Mouse (Mus musculus) heart, postnatal 14 days (tissue): ENCODE data around the gene Xrcc4. TPM values are rescaled to one million over a fixed set of nuclear protein-coding genes. Genes with fewer than 3 reads are reported as not detected.

Source experiments
- DNase-seq, 2 experiments: peaks; one replicate each; pipeline ENCODE4 v3.0.0; 2021 to 2022
- intact Hi-C: fragments of 180-260 bp; cut with DNase I; formaldehyde crosslinking; loops from one replicate; pipeline ENCODE4 v1.15.1; 2025
- total RNA-seq, 2 experiments: library from RNA; stranded (reverse); gene quantifications; 2 replicates each; pipeline ENCODE4 v1.2.3; 2021

Gene Xrcc4
- total RNA-seq, 2 experiments from 2014 or later, result 9.2 to 12.6 TPM

GRCm38 (mm10) chr13:89970940-89971339, 118.5 kb downstream of the Xrcc4 start:
- intact Hi-C loops, result no loop called here
- no peak for DNase-seq

GRCm38 (mm10) chr13:89968671-89969070, 120.7 kb downstream of the Xrcc4 start:
- DNase-seq, result no peak
- intact Hi-C loops, result no loop called here

- intact Hi-C loops, result no loop called here
- DNase-seq, result no peak
These were observed 145.1 kb downstream of the Xrcc4 start for GRCm38 (mm10) chr13:89944354-89944753.

GRCm38 (mm10) chr13:89929477-89929876, 159.9 kb downstream of the Xrcc4 start:
- DNase-seq, result peak; percentile 7 to 27
- intact Hi-C loops, result no loop called here

GRCm38 (mm10) chr13:89918814-89919481, 170.5 kb downstream of the Xrcc4 start:
- DNase-seq, result no peak
- intact Hi-C loops, result no loop called here

GRCm38 (mm10) chr13:89914332-89914731, 175.1 kb downstream of the Xrcc4 start:
- intact Hi-C loops, result no loop called here

GRCm38 (mm10) chr13:89913891-89914290, 175.5 kb downstream of the Xrcc4 start:
- peak in 1 of 2 experiments; percentile 2 for DNase-seq

More at GRCm38 (mm10) chr13:89914332-89914731, 175.1 kb downstream of the Xrcc4 start:
- DNase-seq, result no peak

GRCm38 (mm10) chr13:89906120-89906519, 183.3 kb downstream of the Xrcc4 start:
- intact Hi-C loops, result no loop called here
- DNase-seq, result no peak

More at GRCm38 (mm10) chr13:89913891-89914290, 175.5 kb downstream of the Xrcc4 start:
- intact Hi-C loops, result no loop called here

GRCm38 (mm10) chr13:89899066-89899465, 190.3 kb downstream of the Xrcc4 start:
- intact Hi-C loops, result no loop called here
- DNase-seq, result no peak

GRCm38 (mm10) chr13:89892140-89892539, 197.3 kb downstream of the Xrcc4 start:
- no peak for DNase-seq
- intact Hi-C loops, result no loop called here

GRCm38 (mm10) chr13:89890159-89890558, 199.2 kb downstream of the Xrcc4 start:
- intact Hi-C loops, result no loop called here
- no peak for DNase-seq

- peak; percentile 2 to 10 for DNase-seq
- intact Hi-C loops, result no loop called here
These were observed 200.3 kb downstream of the Xrcc4 start for GRCm38 (mm10) chr13:89889074-89889473.

- no peak for DNase-seq
- intact Hi-C loops, result no loop called here
These were observed 205.9 kb downstream of the Xrcc4 start for GRCm38 (mm10) chr13:89883523-89883922.

- no peak for DNase-seq
- intact Hi-C loops, result no loop called here
These were observed 208.1 kb downstream of the Xrcc4 start for GRCm38 (mm10) chr13:89881281-89881680.

GRCm38 (mm10) chr13:89878832-89879468, 210.5 kb downstream of the Xrcc4 start:
- no peak for DNase-seq
- intact Hi-C loops, result no loop called here

- intact Hi-C loops, result no loop called here
- DNase-seq, result no peak
These were observed 213.9 kb downstream of the Xrcc4 start for GRCm38 (mm10) chr13:89875499-89875898.

GRCm38 (mm10) chr13:89872725-89873124, 216.7 kb downstream of the Xrcc4 start:
- intact Hi-C loops, result no loop called here
- no peak for DNase-seq

GRCm38 (mm10) chr13:89854139-89854538, 235.3 kb downstream of the Xrcc4 start:
- intact Hi-C loops, result no loop called here
- DNase-seq, result no peak

- DNase-seq, result no peak
These were observed 238.7 kb downstream of the Xrcc4 start for GRCm38 (mm10) chr13:89850746-89851145.

GRCm38 (mm10) chr13:89849955-89850354, 239.5 kb downstream of the Xrcc4 start:
- intact Hi-C loops, result no loop called here

More at GRCm38 (mm10) chr13:89850746-89851145, 238.7 kb downstream of the Xrcc4 start:
- intact Hi-C loops, result no loop called here

GRCm38 (mm10) chr13:89838635-89839034, 250.8 kb downstream of the Xrcc4 start:
- no peak for DNase-seq
- intact Hi-C loops, result no loop called here

More at GRCm38 (mm10) chr13:89849955-89850354, 239.5 kb downstream of the Xrcc4 start:
- no peak for DNase-seq

GRCm38 (mm10) chr13:89834485-89834884, 254.9 kb downstream of the Xrcc4 start:
- DNase-seq, result no peak
- intact Hi-C loops, result no loop called here
